Mouse (Mus musculus) intestine, embryonic 15.5 days (tissue): ENCODE measurements around the gene Mfsd4b5. TPM values are rescaled to one million over a fixed set of nuclear protein-coding genes. Genes with fewer than 3 reads are reported as not detected.
"Not testable (repeated sequence)": the region's sequence is repeated elsewhere in the genome, so short reads cannot be mapped to it uniquely, and the experiment has no call there.

ENCODE experiments used
- ATAC-seq: fragments of 200-750 bp; cut with Nextera tagmentation; 2 replicates; pipeline ENCODE4 v1.8.0; 2017; ENCODE audit warnings: moderate TSS enrichment, moderate library complexity
- H3K27ac ChIP-seq: fragments of 300-500 bp; sonication (generic); 2 replicates; pipeline ENCODE4 v1.5.1; 2015; ENCODE audit warnings: mild to moderate bottlenecking, inconsistent platforms
- H3K27me3 ChIP-seq: fragments of 300-500 bp; sonication (generic); replicated peaks from 2 replicates; pipeline ENCODE4 v1.6.1; 2015; ENCODE audit warnings: inconsistent platforms
- H3K36me3 ChIP-seq: fragments of 300-500 bp; sonication (generic); 2 replicates; pipeline ENCODE4 v1.6.1; 2015; ENCODE audit warnings: inconsistent platforms
- H3K4me1 ChIP-seq: fragments of 300-500 bp; sonication (generic); replicated peaks from 2 replicates; pipeline ENCODE4 v1.6.1; 2015; ENCODE audit warnings: inconsistent platforms
- H3K4me2 ChIP-seq: fragments of 300-500 bp; sonication (generic); replicated peaks from 2 replicates; pipeline ENCODE4 v1.6.1; 2015; ENCODE audit warnings: mild to moderate bottlenecking, inconsistent platforms
- H3K4me3 ChIP-seq: fragments of 300-500 bp; sonication (generic); replicated peaks from 2 replicates; pipeline ENCODE4 v1.5.1; 2015; ENCODE audit warnings: inconsistent platforms
- H3K9ac ChIP-seq: fragments of 300-500 bp; sonication (generic); 2 replicates; pipeline ENCODE4 v1.6.1; 2015; ENCODE audit warnings: inconsistent platforms
- H3K9me3 ChIP-seq: fragments of 300-500 bp; sonication (generic); 2 replicates; pipeline ENCODE4 v1.6.1; 2016; ENCODE audit warnings: inconsistent platforms
- WGBS: fragments of 180-500 bp; shearing (Covaris S2); methylation state at CpG from one replicate; pipeline ENCODE4 v1.1.7; 2015; 5-methylcytosine and 5-hydroxymethylcytosine counted together
- polyA plus RNA-seq: library from polyadenylated mRNA; unstranded; fragments of >200 nt; fragmentation: Nextera tagmentation; extraction: Ambion mirVana; gene quantifications from 2 replicates; pipeline ENCODE4 v1.2.1, GENCODE M21; 2015

The Mfsd4b5 gene
- polyA plus RNA-seq, 1 experiment from 2014 or later: 0.29 TPM

- H3K27ac ChIP-seq: no peak overlapping the region
- 43% methylated on average over 11 of the region's 11 CpGs for WGBS
- H3K4me3 ChIP-seq: peak overlapping the region; percentile 49; the same call in 1 of the 2 replicates
- peak overlapping the region; percentile 79 for H3K4me2 ChIP-seq
- H3K4me1 ChIP-seq: peaks cover 4% of the 10 kb centered on the region; the same call in 1 of the 2 replicates
- H3K9me3 ChIP-seq: no peaks in the 10 kb centered on the region
- no peaks in the 10 kb centered on the region for H3K27me3 ChIP-seq
- no peaks in the 10 kb centered on the region for H3K36me3 ChIP-seq
- ATAC-seq: peak; percentile 73
- H3K9ac ChIP-seq: no peak overlapping the region
Observed at GRCm38 (mm10) chr10:39960441-39960822, 26.0 kb downstream of the Mfsd4b5 start.

DNA sequence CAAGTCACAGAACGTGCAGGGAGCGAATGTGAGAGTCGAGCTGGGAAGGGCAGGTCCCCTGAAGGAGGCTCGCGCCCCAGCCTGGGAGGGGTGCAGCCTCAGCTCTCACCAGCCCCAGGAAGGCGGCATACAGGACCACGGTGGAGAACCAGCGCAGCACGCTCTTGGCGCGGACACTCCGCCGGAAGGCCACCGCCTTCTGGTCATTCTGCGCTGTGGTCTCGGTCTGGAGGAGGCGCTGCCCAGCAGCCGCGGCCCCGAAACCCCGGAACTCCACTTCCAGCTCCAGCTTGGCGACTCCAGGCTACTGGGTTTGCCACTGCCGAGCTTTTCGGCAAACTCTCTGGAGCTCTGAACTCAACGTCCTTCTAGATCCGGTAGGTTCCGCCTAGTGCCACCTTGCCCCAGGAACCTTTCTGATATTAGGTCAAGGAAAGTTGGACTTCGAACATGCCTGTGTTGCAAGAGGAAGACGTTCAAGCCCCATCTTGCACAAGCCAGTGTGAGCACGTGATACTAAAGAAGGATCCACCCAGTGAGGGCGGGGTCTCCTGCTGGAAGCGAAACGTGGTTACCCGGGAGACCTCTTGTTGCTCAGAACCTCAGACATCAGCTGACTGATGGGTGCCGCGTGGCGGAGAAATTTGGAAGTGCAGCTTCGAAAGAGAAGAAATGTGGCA, 26.5 kb downstream of the Mfsd4b5 start, which contains the start of gene Mfsd4b3:
Gene Mfsd4b3, minus strand, starts transcription at position 393 of the 680 bp plus-strand sequence.
- Histone ChIP-seq H3K4me1 (peaks cover 4% of the 10 kb centered on the region; the same call in 1 of the 2 replicates), H3K27ac (peak within 1 kb of the TSS; percentile 82), H3K36me3 (no peaks in the 10 kb centered on the region), H3K4me3 (peak within 1 kb of the TSS; percentile 49), H3K4me2 (peak within 1 kb of the TSS; percentile 79), H3K27me3 (no peaks in the 10 kb centered on the region), H3K9ac (peak within 1 kb of the TSS; percentile 45), H3K9me3 (no peaks in the 10 kb centered on the region)
- peak; percentile 99 for ATAC-seq
- under 1% methylated on average over 38 of the region's 38 CpGs for WGBS

- Histone ChIP-seq H3K9me3 (no peaks in the 10 kb centered on the region), H3K4me1 (peaks cover 4% of the 10 kb centered on the region; the same call in 1 of the 2 replicates), H3K9ac (no peak overlapping the region), H3K4me3 (no peak overlapping the region), H3K4me2 (no peak overlapping the region), H3K27me3 (no peaks in the 10 kb centered on the region), H3K27ac (no peak overlapping the region), H3K36me3 (no peaks in the 10 kb centered on the region)
- no peak for ATAC-seq
- 74% methylated on average over 4 of the region's 4 CpGs for WGBS
Observed at GRCm38 (mm10) chr10:39958266-39958665, 28.2 kb downstream of the Mfsd4b5 start.

GRCm38 (mm10) chr10:39956340-39956878, 30.0 kb downstream of the Mfsd4b5 start:
- Histone ChIP-seq H3K4me1 (peaks cover 4% of the 10 kb centered on the region; the same call in 1 of the 2 replicates), H3K27me3 (no peaks in the 10 kb centered on the region), H3K4me2 (no peak overlapping the region), H3K27ac (no peak overlapping the region), H3K36me3 (no peaks in the 10 kb centered on the region), H3K9me3 (no peaks in the 10 kb centered on the region), H3K4me3 (no peak overlapping the region), H3K9ac (no peak overlapping the region)
- 74% methylated on average over 2 of the region's 2 CpGs for WGBS
- no peak for ATAC-seq

DNA sequence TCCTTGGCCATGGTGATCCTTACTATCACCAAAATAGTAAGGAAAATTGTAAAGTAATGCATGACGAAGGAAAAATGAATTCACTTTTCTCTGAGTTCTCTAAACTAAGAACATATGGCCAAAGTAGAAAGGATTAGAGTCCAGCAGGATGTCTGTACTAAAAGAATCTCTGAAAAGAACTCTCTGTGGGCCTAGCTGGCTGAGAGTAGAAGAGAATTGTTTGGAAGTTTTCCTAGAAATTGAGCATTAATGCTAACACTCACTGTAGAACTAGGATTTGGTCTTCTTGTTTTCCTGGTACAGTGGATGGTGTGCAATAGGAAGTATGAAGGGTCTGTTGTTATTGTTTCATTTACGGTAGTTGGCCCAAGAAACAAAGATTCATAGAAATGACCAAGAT, 31.3 kb downstream of the Mfsd4b5 start:
- H3K27me3 ChIP-seq: no peaks in the 10 kb centered on the region
- 79% methylated on average over 2 of the region's 2 CpGs for WGBS
- H3K4me2 ChIP-seq: no peak overlapping the region
- no peaks in the 10 kb centered on the region for H3K9me3 ChIP-seq
- no peaks in the 10 kb centered on the region for H3K4me1 ChIP-seq
- no peak overlapping the region for H3K4me3 ChIP-seq
- no peak for ATAC-seq
- H3K9ac ChIP-seq: no peak overlapping the region
- no peak overlapping the region for H3K27ac ChIP-seq
- H3K36me3 ChIP-seq: no peaks in the 10 kb centered on the region

GRCm38 (mm10) chr10:39949377-39949954, 37.0 kb downstream of the Mfsd4b5 start:
- H3K9ac ChIP-seq: no peak overlapping the region
- no peak overlapping the region for H3K27ac ChIP-seq
- WGBS: 94% methylated on average over 2 of the region's 2 CpGs
- no peaks in the 10 kb centered on the region for H3K4me1 ChIP-seq
- ATAC-seq: no peak
- H3K4me3 ChIP-seq: no peak overlapping the region
- H3K36me3 ChIP-seq: no peaks in the 10 kb centered on the region
- H3K4me2 ChIP-seq: no peak overlapping the region
- H3K9me3 ChIP-seq: no peaks in the 10 kb centered on the region
- no peaks in the 10 kb centered on the region for H3K27me3 ChIP-seq

DNA sequence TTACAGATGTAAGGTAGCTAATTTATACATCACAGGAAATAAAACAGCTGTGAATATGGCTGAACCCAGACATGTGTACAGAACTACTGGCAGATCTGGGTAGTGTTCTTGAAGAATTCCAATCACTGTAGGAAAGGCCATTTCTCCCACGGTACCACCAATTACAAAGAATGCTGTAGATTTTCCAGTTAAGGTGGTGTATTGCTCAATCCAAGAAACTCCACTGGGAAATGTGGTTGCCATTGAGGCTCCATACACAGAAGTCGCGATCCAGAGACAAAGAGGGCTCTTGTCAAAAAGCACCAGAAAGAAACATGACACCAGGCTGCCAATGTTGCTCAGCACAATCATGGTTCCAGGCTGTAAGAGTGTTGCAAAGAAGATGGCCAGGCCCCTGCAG, 39.3 kb downstream of the Mfsd4b5 start:
- not testable (repeated sequence) for H3K36me3 ChIP-seq, ATAC-seq, H3K27ac ChIP-seq, H3K4me3 ChIP-seq, H3K9ac ChIP-seq, H3K4me1 ChIP-seq, H3K27me3 ChIP-seq, H3K9me3 ChIP-seq, H3K4me2 ChIP-seq
- WGBS: 85% methylated on average over 3 of the region's 3 CpGs

GRCm38 (mm10) chr10:39936553-39936952, 49.9 kb downstream of the Mfsd4b5 start:
- Histone ChIP-seq H3K36me3 (no peaks in the 10 kb centered on the region), H3K4me3 (no peak overlapping the region), H3K27ac (no peak overlapping the region), H3K9ac (no peak overlapping the region), H3K9me3 (no peaks in the 10 kb centered on the region), H3K4me1 (no peaks in the 10 kb centered on the region), H3K4me2 (no peak overlapping the region), H3K27me3 (no peaks in the 10 kb centered on the region)
- WGBS: 65% methylated on average over 7 of the region's 7 CpGs
- ATAC-seq: peak; percentile 59; the same call in 1 of the 2 replicates

- Histone ChIP-seq H3K9me3 (no peaks in the 10 kb centered on the region), H3K4me3 (peak within 1 kb of the TSS; percentile 42), H3K4me1 (0 out of 2 replicates have a peak, but pooled peaks cover 7% of the 10 kb centered on the region), H3K4me2 (peak within 1 kb of the TSS; percentile 85), H3K9ac (peak within 1 kb of the TSS; percentile 51), H3K36me3 (no peaks in the 10 kb centered on the region), H3K27ac (no peak within 1 kb of the TSS), H3K27me3 (no peaks in the 10 kb centered on the region)
- peak; percentile 83 for ATAC-seq
- 1% methylated on average over 37 of the region's 41 CpGs for WGBS
Observed at GRCm38 (mm10) chr10:39926616-39927139, 59.8 kb downstream of the Mfsd4b5 start, which contains the start of gene Mfsd4b2. Gene Mfsd4b2, minus strand, starts transcription at chr10:39926923.

DNA sequence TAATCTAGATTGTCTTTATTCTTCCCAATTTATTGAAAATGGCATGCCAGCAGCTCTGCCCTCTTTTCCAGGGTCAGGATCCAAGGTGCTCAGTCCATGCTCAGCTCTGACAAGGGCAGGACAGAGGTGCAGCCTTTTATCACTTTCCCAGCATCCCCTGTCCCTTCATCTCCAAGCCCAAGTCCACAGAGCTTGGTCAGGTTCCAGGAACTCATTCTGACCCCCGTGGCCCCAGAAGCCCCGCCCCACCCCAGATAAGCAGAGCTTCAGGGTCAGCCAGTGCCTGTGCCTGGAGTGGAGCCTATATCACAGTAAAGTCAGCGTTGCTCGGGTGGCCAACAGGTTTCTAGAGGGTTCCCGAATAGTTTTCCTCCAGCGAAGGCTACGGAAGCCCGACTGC, 61.9 kb downstream of the Mfsd4b5 start:
- 51% methylated on average over 8 of the region's 8 CpGs for WGBS
- not testable (repeated sequence) for H3K36me3 ChIP-seq, H3K4me1 ChIP-seq, H3K9ac ChIP-seq, H3K4me2 ChIP-seq, H3K9me3 ChIP-seq, H3K27me3 ChIP-seq, H3K4me3 ChIP-seq, H3K27ac ChIP-seq
- ATAC-seq: peak; percentile 90

DNA sequence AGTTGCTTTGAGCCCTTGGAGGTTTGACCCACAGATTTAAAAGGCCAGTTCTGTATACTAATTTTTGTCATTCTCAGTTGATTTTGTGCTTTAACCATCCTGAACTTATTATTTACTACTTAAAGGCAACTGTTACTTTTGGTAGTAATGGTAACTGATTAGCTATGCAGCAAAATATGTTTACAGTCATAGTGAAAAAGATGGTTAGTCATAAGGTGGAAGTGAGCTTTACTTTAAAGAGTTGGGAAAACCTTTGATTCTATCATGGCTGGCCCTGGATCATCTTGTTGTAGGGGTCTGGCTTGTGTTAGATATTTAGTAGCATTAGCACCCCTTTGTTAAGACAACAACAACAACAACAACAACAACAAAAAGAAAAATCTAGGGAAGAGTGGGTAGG, 73.8 kb downstream of the Mfsd4b5 start:
- no peak overlapping the region for H3K4me2 ChIP-seq
- no peak overlapping the region for H3K27ac ChIP-seq
- H3K9me3 ChIP-seq: no peaks in the 10 kb centered on the region
- ATAC-seq: no peak
- no peak overlapping the region for H3K9ac ChIP-seq
- no peak overlapping the region for H3K4me3 ChIP-seq
- no peaks in the 10 kb centered on the region for H3K27me3 ChIP-seq
- no peaks in the 10 kb centered on the region for H3K36me3 ChIP-seq
- 0 out of 2 replicates have a peak, but pooled peaks cover 3% of the 10 kb centered on the region for H3K4me1 ChIP-seq

GRCm38 (mm10) chr10:39908768-39909441, 77.5 kb downstream of the Mfsd4b5 start:
- ATAC-seq: peak; percentile 18; the same call in 1 of the 2 replicates
- H3K9me3 ChIP-seq: no peaks in the 10 kb centered on the region
- H3K36me3 ChIP-seq: no peaks in the 10 kb centered on the region
- H3K4me2 ChIP-seq: peak overlapping the region; percentile 14; the same call in 1 of the 2 replicates
- no peak overlapping the region for H3K4me3 ChIP-seq
- H3K27me3 ChIP-seq: no peaks in the 10 kb centered on the region
- WGBS: 58% methylated on average over 13 of the region's 13 CpGs
- no peak overlapping the region for H3K9ac ChIP-seq
- H3K4me1 ChIP-seq: 0 out of 2 replicates have a peak, but pooled peaks cover 3% of the 10 kb centered on the region
- H3K27ac ChIP-seq: 0 out of 2 replicates have a peak overlapping the region, but pooled peaks have one; percentile 17
